Mouse (Mus musculus): ENCODE measurements around the gene 1700109H08Rik. TPM values are rescaled to one million over a fixed set of nuclear protein-coding genes. Genes with fewer than 3 reads are reported as not detected.

Gene 1700109H08Rik
- total and polyA plus RNA-seq, 2 experiments from 2014 or later: 3.8 to 5.0 TPM

GRCm38 (mm10) chr5:3536592-3537212 is 34.7 kb upstream of the 1700109H08Rik start:
- no peaks in the 10 kb centered on the region for H3K27me3 ChIP-seq (ENCODE audit: insufficient read depth, low read length)
- WGBS: 71% methylated on average over 3 of the region's 3 CpGs
- H3K9ac ChIP-seq (replicated peaks; ENCODE audit: low read length): no peak overlapping the region
- DNase-seq (ENCODE audit: low spot score) (no peak), ATAC-seq (no peak)
- H3K4me2 ChIP-seq (ENCODE audit: low read depth, low read length): no peak overlapping the region
- H3K36me3 ChIP-seq (ENCODE audit: insufficient read depth, low read length): no peaks in the 10 kb centered on the region
- H3K9me3 ChIP-seq (ENCODE audit: low read length): no peaks in the 10 kb centered on the region
- H3K4me3 ChIP-seq (ENCODE audit: low read length): no peak overlapping the region
- no peak for TF ChIP-seq CTCF (IDR thresholded peaks at IDR 0.05; ENCODE audit: low read depth)
- H3K27ac ChIP-seq: no peak overlapping the region
- no peaks in the 10 kb centered on the region for H3K4me1 ChIP-seq (ENCODE audit: insufficient read depth, low read length)

GRCm38 (mm10) chr5:3538505-3539472 is 32.6 kb upstream of the 1700109H08Rik start:
- H3K4me1 ChIP-seq (ENCODE audit: insufficient read depth, low read length): no peaks in the 10 kb centered on the region
- no peaks in the 10 kb centered on the region for H3K9me3 ChIP-seq (ENCODE audit: low read length)
- no peak for TF ChIP-seq CTCF (IDR thresholded peaks at IDR 0.05; ENCODE audit: low read depth)
- ATAC-seq: no peak
- no peak for DNase-seq (ENCODE audit: low spot score)
- no peak overlapping the region for H3K4me2 ChIP-seq (ENCODE audit: low read depth, low read length)
- H3K36me3 ChIP-seq (ENCODE audit: insufficient read depth, low read length): no peaks in the 10 kb centered on the region
- H3K27me3 ChIP-seq (ENCODE audit: insufficient read depth, low read length): no peaks in the 10 kb centered on the region
- H3K9ac ChIP-seq (replicated peaks; ENCODE audit: low read length): no peak overlapping the region
- no peak overlapping the region for H3K4me3 ChIP-seq (ENCODE audit: low read length)
- WGBS: 59% methylated on average over 11 of the region's 11 CpGs
- H3K27ac ChIP-seq: no peak overlapping the region

DNA sequence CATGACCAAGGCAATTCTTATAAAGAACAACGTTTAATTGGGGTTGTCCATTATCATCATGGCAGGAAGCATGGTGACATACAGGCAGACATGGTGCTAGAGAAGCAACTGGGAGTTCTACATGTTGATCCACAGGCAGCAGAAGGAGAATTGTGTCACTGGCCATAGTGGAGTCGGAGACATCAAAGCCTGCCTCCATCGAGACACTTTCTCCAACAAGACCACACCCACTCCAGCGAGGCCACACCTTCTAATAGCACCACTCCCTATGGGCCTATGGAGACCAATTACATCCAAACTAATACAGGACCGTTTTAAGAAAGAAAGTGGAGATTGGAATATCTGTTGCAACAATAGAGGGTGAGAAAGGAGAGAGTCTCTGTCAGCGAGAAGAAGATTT is 29.5 kb upstream of the 1700109H08Rik start:
- WGBS: 88% methylated on average over 6 of the region's 6 CpGs
- H3K36me3 ChIP-seq (ENCODE audit: insufficient read depth, low read length): no peaks in the 10 kb centered on the region
- H3K27me3 ChIP-seq (ENCODE audit: insufficient read depth, low read length): no peaks in the 10 kb centered on the region
- H3K27ac ChIP-seq: no peak overlapping the region
- no peaks in the 10 kb centered on the region for H3K4me1 ChIP-seq (ENCODE audit: insufficient read depth, low read length)
- no peak overlapping the region for H3K9ac ChIP-seq (replicated peaks; ENCODE audit: low read length)
- ATAC-seq (no peak), DNase-seq (ENCODE audit: low spot score) (no peak)
- no peak overlapping the region for H3K4me2 ChIP-seq (ENCODE audit: low read depth, low read length)
- no peak for TF ChIP-seq CTCF (IDR thresholded peaks at IDR 0.05; ENCODE audit: low read depth)
- no peak overlapping the region for H3K4me3 ChIP-seq (ENCODE audit: low read length)
- no peaks in the 10 kb centered on the region for H3K9me3 ChIP-seq (ENCODE audit: low read length)

DNA sequence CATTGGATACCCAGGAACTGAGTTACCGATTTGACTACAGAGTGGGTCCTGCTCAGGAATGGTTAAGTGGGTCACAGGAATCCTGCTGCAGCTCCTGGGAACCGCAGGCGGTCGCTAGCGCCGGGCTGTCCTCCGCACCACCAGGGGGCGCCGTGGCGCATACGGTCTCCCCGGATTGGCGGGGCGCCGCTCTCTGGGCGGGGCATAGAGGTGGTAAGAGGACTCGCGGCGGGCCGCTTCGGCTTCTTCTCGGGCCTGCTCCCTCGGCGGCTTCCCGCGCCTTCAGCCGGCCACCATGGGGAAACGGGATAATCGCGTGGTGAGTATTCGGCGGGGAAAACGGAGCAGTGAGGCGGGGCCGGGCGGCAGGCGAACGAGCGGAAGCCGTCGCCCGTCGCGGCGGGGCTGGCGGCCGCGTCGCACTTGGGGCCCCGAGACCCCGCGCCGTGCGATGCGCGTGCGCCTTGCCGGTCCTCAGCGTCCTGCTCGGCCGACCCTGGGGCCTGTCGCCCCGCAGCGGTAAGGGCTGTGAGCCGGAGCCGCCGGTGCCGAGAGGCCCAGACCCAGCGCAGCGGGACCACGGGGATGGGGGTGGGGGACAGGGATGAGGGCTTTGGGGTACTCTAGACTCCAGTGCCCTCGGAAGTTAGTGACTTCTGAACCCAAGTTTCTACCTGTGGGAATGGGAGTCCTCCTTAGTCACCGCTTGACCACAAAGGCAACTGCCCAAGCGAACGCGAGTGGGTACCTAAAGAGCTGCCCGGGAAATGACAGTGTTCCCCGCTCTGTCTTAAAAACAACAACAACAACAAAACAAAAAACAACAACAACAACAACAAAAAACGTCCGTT is 27.5 kb upstream of the 1700109H08Rik start, which contains the start of gene Fam133b:
Fam133b (plus strand) TSS at position 205 of the 851 bp plus-strand sequence.
- peak; percentile 96 for DNase-seq (ENCODE audit: low spot score)
- peak within 1 kb of the TSS; percentile 86 for H3K9ac ChIP-seq (replicated peaks; ENCODE audit: low read length)
- WGBS: under 1% methylated on average over 78 of the region's 80 CpGs
- H3K27me3 ChIP-seq (ENCODE audit: insufficient read depth, low read length): no peaks in the 10 kb centered on the region
- TF ChIP-seq CTCF (IDR thresholded peaks at IDR 0.05; ENCODE audit: low read depth): peak; percentile 94
- H3K36me3 ChIP-seq (ENCODE audit: insufficient read depth, low read length): no peaks in the 10 kb centered on the region
- H3K27ac ChIP-seq: peak within 1 kb of the TSS; percentile 88
- no peaks in the 10 kb centered on the region for H3K9me3 ChIP-seq (ENCODE audit: low read length)
- H3K4me3 ChIP-seq (ENCODE audit: low read length): peak within 1 kb of the TSS; percentile 91
- ATAC-seq: peak; percentile 96
- H3K4me2 ChIP-seq (ENCODE audit: low read depth, low read length): peak within 1 kb of the TSS; percentile 78
- H3K4me1 ChIP-seq (ENCODE audit: insufficient read depth, low read length): no peaks in the 10 kb centered on the region

GRCm38 (mm10) chr5:3544480-3544769 is 26.9 kb upstream of the 1700109H08Rik start:
- Histone ChIP-seq H3K9ac (replicated peaks; ENCODE audit: low read length) (peak overlapping the region; percentile 86), H3K4me1 (ENCODE audit: insufficient read depth, low read length) (no peaks in the 10 kb centered on the region), H3K27me3 (ENCODE audit: insufficient read depth, low read length) (no peaks in the 10 kb centered on the region), H3K27ac (no peak overlapping the region), H3K9me3 (ENCODE audit: low read length) (no peaks in the 10 kb centered on the region), H3K36me3 (ENCODE audit: insufficient read depth, low read length) (no peaks in the 10 kb centered on the region), H3K4me2 (ENCODE audit: low read depth, low read length) (peak overlapping the region; percentile 78), H3K4me3 (ENCODE audit: low read length) (peak overlapping the region; percentile 91)
- WGBS: 7% methylated on average over 7 of the region's 7 CpGs
- DNase-seq (ENCODE audit: low spot score): no peak
- ATAC-seq: no peak; the same call in 1 of the 2 replicates
- TF ChIP-seq CTCF (IDR thresholded peaks at IDR 0.05; ENCODE audit: low read depth): no peak

DNA sequence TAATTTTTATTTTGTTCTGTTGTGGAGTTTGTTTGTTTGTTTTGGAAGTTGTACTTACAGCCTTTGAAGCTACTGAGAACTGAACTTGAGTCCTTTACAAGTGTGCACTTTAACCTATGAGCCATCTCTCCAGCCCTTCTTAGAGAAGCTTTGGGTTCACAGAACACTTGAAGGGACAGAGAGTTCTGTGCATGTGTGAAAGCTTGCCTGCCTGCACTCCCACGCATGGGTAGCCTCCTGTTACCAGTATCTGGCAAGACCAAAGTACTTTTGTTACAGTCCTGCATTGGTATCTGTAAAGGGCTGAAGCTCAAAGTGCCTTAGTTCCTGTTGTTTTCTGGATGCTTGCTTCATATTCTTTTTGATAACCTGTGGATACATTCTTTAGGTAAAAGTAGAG is 25.1 kb upstream of the 1700109H08Rik start:
- no peaks in the 10 kb centered on the region for H3K27me3 ChIP-seq (ENCODE audit: insufficient read depth, low read length)
- no peaks in the 10 kb centered on the region for H3K4me1 ChIP-seq (ENCODE audit: insufficient read depth, low read length)
- TF ChIP-seq CTCF (IDR thresholded peaks at IDR 0.05; ENCODE audit: low read depth): no peak
- no peak overlapping the region for H3K27ac ChIP-seq
- DNase-seq (ENCODE audit: low spot score) (no peak), ATAC-seq (no peak)
- 89% methylated on average over 1 of the region's 1 CpGs for WGBS
- no peak overlapping the region for H3K4me3 ChIP-seq (ENCODE audit: low read length)
- no peaks in the 10 kb centered on the region for H3K36me3 ChIP-seq (ENCODE audit: insufficient read depth, low read length)
- H3K4me2 ChIP-seq (ENCODE audit: low read depth, low read length): no peak overlapping the region
- no peaks in the 10 kb centered on the region for H3K9me3 ChIP-seq (ENCODE audit: low read length)
- H3K9ac ChIP-seq (replicated peaks; ENCODE audit: low read length): no peak overlapping the region
